Mouse (Mus musculus) hindbrain, embryonic 11.5 days (tissue): ENCODE results near the gene Cd164. TPM values are rescaled to one million over a fixed set of nuclear protein-coding genes. Genes with fewer than 3 reads are reported as not detected.

ENCODE experiments used
- polyA plus RNA-seq: library from polyadenylated mRNA; unstranded; fragments of >200 nt; fragmentation: Nextera tagmentation; extraction: Ambion mirVana; gene quantifications from 2 replicates; pipeline ENCODE4 v1.2.1, GENCODE M21; 2014

The Cd164 gene
- polyA plus RNA-seq, 1 experiment from 2014 or later, result 122 TPM

Other genes starting within 250 kb of the Cd164 start
- gene Fig4, start 216.2 kb upstream of the Cd164 start, polyA plus RNA-seq, result 23.3 and 26.8 TPM in 2 replicates
- gene Ak9, start 215.4 kb upstream of the Cd164 start, polyA plus RNA-seq, result 0.25 and 0.46 TPM in 2 replicates
- gene Zbtb24, start 69.0 kb upstream of the Cd164 start, polyA plus RNA-seq, result 20.1 TPM in 2 replicates
- gene Mical1, start 43.1 kb upstream of the Cd164 start, polyA plus RNA-seq, result 26.6 and 28.1 TPM in 2 replicates
- 45.9 and 47.6 TPM in 2 replicates for gene Smpd2, start 29.0 kb upstream of the Cd164 start, polyA plus RNA-seq
- 1.3 and 1.4 TPM in 2 replicates for gene Ppil6, start 29.0 kb upstream of the Cd164 start, polyA plus RNA-seq
- gene Ccdc162, start 197.2 kb downstream of the Cd164 start, polyA plus RNA-seq, result 0.74 and 0.92 TPM in 2 replicates